Mouse (Mus musculus): ENCODE data around the gene Marveld1.

The Marveld1 gene

GRCm38 (mm10) chr19:42170025-42170969 is 23.1 kb downstream of the Marveld1 start:
- peak; percentile 97 for DNase-seq

GRCm38 (mm10) chr19:42176841-42177240 is 29.6 kb downstream of the Marveld1 start:
- no peak for DNase-seq

DNA sequence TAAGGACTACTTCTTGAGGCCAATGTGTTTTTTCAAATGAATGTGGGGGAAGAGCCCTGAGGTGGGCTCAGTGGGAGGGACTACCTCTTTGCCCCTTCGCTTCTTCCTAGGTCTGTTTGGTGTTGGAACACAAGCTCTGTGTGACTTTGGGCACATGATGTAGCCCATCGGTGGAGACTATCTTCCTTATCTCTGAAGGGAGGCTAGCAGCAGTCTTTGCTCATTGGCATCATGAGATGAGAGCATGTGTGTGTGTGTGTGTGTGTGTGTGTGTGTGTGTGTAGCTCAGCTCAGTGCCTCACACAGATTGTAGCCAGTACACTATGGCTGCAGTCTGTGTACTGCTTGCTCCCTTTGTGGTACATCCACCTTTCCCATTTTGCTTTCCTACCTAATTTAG is 30.3 kb downstream of the Marveld1 start:
- DNase-seq, result no peak

- DNase-seq, result no peak
Observed at GRCm38 (mm10) chr19:42179356-42179755, 32.2 kb downstream of the Marveld1 start.

DNA sequence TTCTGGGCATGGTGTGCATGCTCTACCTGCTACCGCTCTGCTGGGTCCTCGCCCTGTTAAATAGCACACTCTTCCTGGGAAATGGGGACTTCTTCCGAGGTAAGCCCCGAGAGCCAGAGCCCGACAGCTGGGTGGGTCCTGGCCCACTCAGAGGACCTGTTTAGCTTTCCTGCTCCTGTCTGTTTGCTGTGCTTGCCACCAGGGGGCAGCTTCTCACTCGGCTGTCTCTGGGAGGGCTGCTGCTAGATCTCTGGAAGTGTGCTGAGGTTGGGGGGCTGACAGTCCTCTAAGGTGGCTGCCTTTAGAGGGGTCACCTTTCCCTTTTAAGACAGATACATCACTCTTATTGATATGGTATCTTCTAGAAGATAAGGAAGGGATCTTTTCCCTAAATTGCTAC is 35.5 kb downstream of the Marveld1 start:
- peak; percentile 26 to 33 for DNase-seq

- DNase-seq, result no peak
Observed at GRCm38 (mm10) chr19:42189735-42190134, 42.5 kb downstream of the Marveld1 start.

DNA sequence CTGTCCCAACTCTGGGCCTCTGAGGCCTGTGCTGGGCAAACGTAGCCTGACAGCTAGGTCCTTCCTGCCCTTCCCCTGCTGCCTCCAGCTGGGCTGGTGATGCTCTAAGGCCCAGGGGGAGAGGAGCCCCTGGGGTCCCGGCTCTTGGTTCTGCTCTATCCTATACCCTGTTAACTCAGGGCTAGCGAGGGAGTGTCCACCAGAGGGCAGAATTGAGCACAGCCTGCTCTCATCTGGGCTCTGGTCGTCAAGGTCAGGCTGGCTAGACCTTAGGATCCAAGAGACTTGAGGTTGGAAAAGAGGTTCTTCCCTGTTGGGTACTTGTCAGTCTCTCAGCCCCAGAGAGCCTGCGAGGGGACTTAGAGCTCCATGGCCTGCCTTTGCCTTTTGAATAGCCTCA is 43.3 kb downstream of the Marveld1 start:
- DNase-seq, result peak; percentile 64 to 68

GRCm38 (mm10) chr19:42193311-42193710 is 46.1 kb downstream of the Marveld1 start:
- DNase-seq, result no peak

DNA sequence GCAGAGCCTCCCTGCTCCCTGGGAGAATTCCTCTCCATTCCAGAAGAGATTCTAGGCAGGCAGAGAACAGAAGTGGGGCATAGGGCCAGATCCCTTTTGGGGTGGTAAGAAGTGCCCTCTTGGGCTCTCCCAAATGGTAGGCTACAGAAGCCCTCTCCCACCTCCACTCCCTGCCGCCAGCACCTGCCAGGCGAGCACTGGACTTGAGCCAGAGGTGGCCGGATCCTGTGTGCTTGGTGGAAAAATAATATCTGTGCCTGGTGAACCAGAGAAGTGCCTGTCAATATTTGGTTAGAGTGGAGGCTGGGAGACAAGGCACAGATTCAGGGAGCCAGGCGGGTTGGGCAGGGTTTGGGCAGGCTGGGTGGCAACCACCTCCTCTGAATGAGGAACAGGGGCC is 49.2 kb downstream of the Marveld1 start:
- no peak for DNase-seq

DNA sequence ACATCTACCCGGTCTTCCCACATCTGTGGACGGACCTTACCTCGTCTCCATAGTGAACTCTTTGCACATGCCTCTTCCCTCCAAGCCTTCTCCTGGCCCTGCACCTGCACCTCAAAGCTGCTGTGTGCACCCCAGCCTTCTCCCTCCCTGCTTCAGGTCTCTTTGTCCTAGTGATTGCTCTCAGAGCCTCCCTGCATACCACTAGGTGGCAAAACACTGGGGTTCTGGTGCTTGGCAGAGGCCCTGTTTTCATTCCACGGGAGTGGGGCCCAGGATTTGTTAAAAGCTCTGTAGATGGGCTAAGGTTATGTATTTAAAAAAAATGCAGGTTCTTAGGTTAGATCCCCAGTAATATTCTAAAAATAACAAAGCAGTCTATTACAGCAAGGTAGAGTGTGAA is 49.9 kb downstream of the Marveld1 start:
- DNase-seq, result no peak

DNA sequence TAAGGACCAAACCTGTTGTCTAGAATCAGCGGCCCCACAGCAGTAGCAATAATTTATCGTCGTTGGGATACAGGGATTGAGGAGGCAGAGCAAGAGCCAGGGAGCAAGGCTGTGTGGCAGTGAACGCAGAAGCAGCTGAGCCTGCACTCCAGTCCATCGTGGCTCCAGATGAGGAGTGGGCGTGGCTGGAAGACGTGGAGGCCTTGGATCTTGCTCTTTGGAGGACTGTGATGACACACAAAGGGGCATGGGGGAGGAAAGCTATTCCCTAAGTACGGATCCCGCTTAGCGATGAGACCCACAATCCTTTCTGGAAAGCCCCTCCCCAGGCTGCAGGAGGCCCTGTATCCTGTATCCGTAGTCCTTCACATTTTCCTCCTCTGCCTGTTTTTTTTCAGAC is 50.8 kb downstream of the Marveld1 start:
- no peak for DNase-seq

Measured in B cell, adult 2 months (primary cell).